Mouse (Mus musculus) v-Abl transformed pro-B cells (cell line): ENCODE measurements at regions not wholly inside any gene's neighbourhood (a gene's known extent, or its start where the extent isn't known, plus 50 kb on each side); places are given as distances from the start of the nearest gene placed in this dataset.

ENCODE experiments used
- in situ Hi-C, 2 experiments: fragments of 400-800 bp; cut with MboI; formaldehyde crosslinking; loops; one replicate each; pipeline ENCODE4 v1.15.1; 2025; ENCODE audit not compliant: unreplicated experiment in 2 of 2

GRCm38 (mm10) chr1:118741286-118741685 is 113.5 kb downstream of the Tfcp2l1 start:
- in situ Hi-C loops = no loop called here

GRCm38 (mm10) chr1:118748196-118748595 is 120.5 kb downstream of the Tfcp2l1 start:
- in situ Hi-C loops = no loop called here

- in situ Hi-C loops = loop anchor here (10.0 to 25.0 kb wide), 2 partner anchors 188 to 416 kb away; no protein-coding TSS in a partner anchor
Measured at GRCm38 (mm10) chr1:118752869-118753268, 125.1 kb downstream of the Tfcp2l1 start.

- in situ Hi-C loops = loop anchor here (5.0 to 25.0 kb wide), 3 partner anchors 192 to 419 kb away; no protein-coding TSS in a partner anchor
Measured at GRCm38 (mm10) chr1:118756171-118756865, 128.6 kb downstream of the Tfcp2l1 start.

- in situ Hi-C loops = loop anchor here (5.0 to 25.0 kb wide), 3 partner anchors 193 to 420 kb away; no protein-coding TSS in a partner anchor
Measured at GRCm38 (mm10) chr1:118757340-118758030, 129.7 kb downstream of the Tfcp2l1 start.

GRCm38 (mm10) chr1:118758031-118758400 is 130.3 kb downstream of the Tfcp2l1 start:
- in situ Hi-C loops = loop anchor here (5.0 to 25.0 kb wide), 3 partner anchors 193 to 421 kb away; no protein-coding TSS in a partner anchor

- in situ Hi-C loops = loop anchor here (5.0 to 25.0 kb wide), 3 partner anchors 195 to 422 kb away; no protein-coding TSS in a partner anchor
Measured at GRCm38 (mm10) chr1:118759141-118759932, 131.6 kb downstream of the Tfcp2l1 start.

- in situ Hi-C loops = loop anchor here (25.0 kb wide), 1 partner anchor 428 kb away; no protein-coding TSS in a partner anchor
Measured at GRCm38 (mm10) chr1:118765525-118765924, 137.8 kb downstream of the Tfcp2l1 start.

- in situ Hi-C loops = loop anchor here (25.0 kb wide), 1 partner anchor 432 kb away; no protein-coding TSS in a partner anchor
Measured at GRCm38 (mm10) chr1:118768831-118769230, 141.1 kb downstream of the Tfcp2l1 start.

GRCm38 (mm10) chr1:118772261-118772660 is 144.5 kb downstream of the Tfcp2l1 start:
- in situ Hi-C loops = loop anchor here (25.0 kb wide), 1 partner anchor 435 kb away; no protein-coding TSS in a partner anchor

GRCm38 (mm10) chr1:118776594-118777441 is 149.1 kb downstream of the Tfcp2l1 start:
- in situ Hi-C loops = no loop called here
